Mouse (Mus musculus): ENCODE data around the gene Map3k13.

- TF ChIP-seq POLR2A (IDR thresholded peaks at IDR 0.05; ENCODE audit: insufficient read depth, low read depth, low read length) (no peak), CTCF (IDR thresholded peaks at IDR 0.05) (no peak), EP300 (IDR thresholded peaks at IDR 0.05; ENCODE audit: insufficient read depth, low read depth, low read length) (no peak)
Observed at GRCm38 (mm10) chr16:21970536-21970935, 176.4 kb downstream of the Map3k13 start.
